ENCODE assay signal across 22 mouse cellular contexts in genomic region chr2:78987388-78987787, GRCm38 (mm10).
DNase-seq lines count a peak whose midpoint lies in the region; ATAC-seq and TF ChIP-seq lines count a peak whose summit lies in the region.
"Had no signal": no experiment of that assay in that cellular context is flagged by ENCODE, and none has a peak within 500 bp of the region (broad histone marks: within the 10 kb centered on the region; RNA-seq: fewer than 3 reads in every experiment).

No protein-coding gene starts in this region.

- H3K27ac ChIP-seq in forebrain, embryonic 16.5 days (ENCODE audit: low read length): no peak overlapping the region
- H3K27ac ChIP-seq in forebrain, embryonic 13.5 days: no peak overlapping the region
- H3K27ac ChIP-seq in hindbrain, embryonic 15.5 days (replicated peaks): 0 out of 2 replicates have a peak overlapping the region, but pooled peaks have one; percentile 14
- no peak overlapping the region for H3K27ac ChIP-seq in hindbrain, embryonic 12.5 days
- H3K27ac ChIP-seq in midbrain, embryonic 16.5 days (ENCODE audit: low read length): 0 out of 2 replicates have a peak overlapping the region, but pooled peaks have one; percentile 10
- no peak overlapping the region for H3K27ac ChIP-seq in midbrain, postnatal 0 days (ENCODE audit: low read depth, low read length)
- H3K27ac ChIP-seq: embryonic facial prominence, embryonic 10.5 days; heart, adult 2 months; heart, embryonic 15.5 days had no signal

- H3K27me3 ChIP-seq in forebrain, embryonic 16.5 days (replicated peaks; ENCODE audit: control insufficient read depth, insufficient read depth, low read length): no peaks in the 10 kb centered on the region
- H3K27me3 ChIP-seq in forebrain, embryonic 13.5 days: no peaks in the 10 kb centered on the region
- H3K27me3 ChIP-seq in hindbrain, embryonic 15.5 days: no peaks in the 10 kb centered on the region
- no peaks in the 10 kb centered on the region for H3K27me3 ChIP-seq in hindbrain, embryonic 12.5 days
- H3K27me3 ChIP-seq in midbrain, embryonic 16.5 days (ENCODE audit: control insufficient read depth, insufficient read depth, low read depth, low read length): 0 out of 2 replicates have a peak, but pooled peaks cover 2% of the 10 kb centered on the region
- H3K27me3 ChIP-seq in midbrain, postnatal 0 days (ENCODE audit: insufficient read depth, low read length): no peaks in the 10 kb centered on the region
- H3K27me3 ChIP-seq: heart, embryonic 15.5 days had no signal

- no peak for TF ChIP-seq CTCF in midbrain, postnatal 0 days (IDR thresholded peaks at IDR 0.05)

- no peak overlapping the region for H3K4me2 ChIP-seq in forebrain, embryonic 16.5 days (ENCODE audit: low read length)
- H3K4me2 ChIP-seq in forebrain, embryonic 13.5 days: no peak overlapping the region
- no peak overlapping the region for H3K4me2 ChIP-seq in hindbrain, embryonic 15.5 days
- H3K4me2 ChIP-seq in hindbrain, embryonic 12.5 days (replicated peaks): no peak overlapping the region
- H3K4me2 ChIP-seq in midbrain, embryonic 16.5 days (ENCODE audit: low read length): no peak overlapping the region
- no peak overlapping the region for H3K4me2 ChIP-seq in midbrain, postnatal 0 days (ENCODE audit: low read depth, low read length, poor library complexity, severe bottlenecking)
- H3K4me2 ChIP-seq: heart, embryonic 11.5 days; heart, embryonic 15.5 days had no signal

- 95% methylated on average over 3 of the region's 3 CpGs for WGBS in forebrain, embryonic 16.5 days
- 93% methylated on average over 3 of the region's 3 CpGs for WGBS in forebrain, embryonic 13.5 days
- 71% methylated on average over 3 of the region's 3 CpGs for WGBS in hindbrain, embryonic 15.5 days
- WGBS in hindbrain, embryonic 12.5 days: 92% methylated on average over 3 of the region's 3 CpGs
- WGBS in midbrain, embryonic 16.5 days: 88% methylated on average over 3 of the region's 3 CpGs
- 93% methylated on average over 3 of the region's 3 CpGs for WGBS in midbrain, postnatal 0 days

- no peak overlapping the region for H3K4me3 ChIP-seq in forebrain, embryonic 16.5 days (replicated peaks; ENCODE audit: low read length)
- H3K4me3 ChIP-seq in forebrain, embryonic 13.5 days: no peak overlapping the region
- no peak overlapping the region for H3K4me3 ChIP-seq in hindbrain, embryonic 15.5 days
- H3K4me3 ChIP-seq in hindbrain, embryonic 12.5 days: no peak overlapping the region
- H3K4me3 ChIP-seq in midbrain, embryonic 16.5 days (ENCODE audit: low read depth, low read length): no peak overlapping the region
- no peak overlapping the region for H3K4me3 ChIP-seq in midbrain, postnatal 0 days (ENCODE audit: low read depth, low read length)
- H3K4me3 ChIP-seq: embryonic facial prominence, embryonic 10.5 days; heart, adult 2 months; heart, embryonic 15.5 days had no signal

- no peaks in the 10 kb centered on the region for H3K36me3 ChIP-seq in forebrain, embryonic 16.5 days (ENCODE audit: control insufficient read depth, insufficient read depth)
- H3K36me3 ChIP-seq in forebrain, embryonic 13.5 days (ENCODE audit: poor library complexity, severe bottlenecking): no peaks in the 10 kb centered on the region
- H3K36me3 ChIP-seq in hindbrain, embryonic 15.5 days: no peaks in the 10 kb centered on the region
- no peaks in the 10 kb centered on the region for H3K36me3 ChIP-seq in hindbrain, embryonic 12.5 days
- no peaks in the 10 kb centered on the region for H3K36me3 ChIP-seq in midbrain, embryonic 16.5 days (ENCODE audit: control insufficient read depth, insufficient read depth, low read length)
- no peaks in the 10 kb centered on the region for H3K36me3 ChIP-seq in midbrain, postnatal 0 days (ENCODE audit: insufficient read depth, low read length)
- H3K36me3 ChIP-seq: embryonic facial prominence, embryonic 10.5 days; G1E; heart, embryonic 15.5 days had no signal

- peaks cover 8% of the 10 kb centered on the region for H3K4me1 ChIP-seq in forebrain, embryonic 16.5 days (replicated peaks; ENCODE audit: control insufficient read depth, insufficient read depth, low read length)
- no peaks in the 10 kb centered on the region for H3K4me1 ChIP-seq in forebrain, embryonic 13.5 days
- H3K4me1 ChIP-seq in hindbrain, embryonic 15.5 days (replicated peaks): peaks cover 5% of the 10 kb centered on the region; the same call in 1 of the 2 replicates
- no peaks in the 10 kb centered on the region for H3K4me1 ChIP-seq in hindbrain, embryonic 12.5 days
- peaks cover 6% of the 10 kb centered on the region for H3K4me1 ChIP-seq in midbrain, embryonic 16.5 days (ENCODE audit: control insufficient read depth, insufficient read depth, low read length)
- H3K4me1 ChIP-seq in midbrain, postnatal 0 days (ENCODE audit: insufficient read depth, low read length): no peaks in the 10 kb centered on the region
- H3K4me1 ChIP-seq: embryonic facial prominence, embryonic 10.5 days had no signal

- peak; percentile 43 for ATAC-seq in forebrain, embryonic 16.5 days
- ATAC-seq in forebrain, embryonic 13.5 days: no peak; the same call in 1 of the 2 replicates
- ATAC-seq in hindbrain, embryonic 15.5 days (ENCODE audit: low FRiP score, low read depth): no peak
- no peak for ATAC-seq in hindbrain, embryonic 12.5 days (ENCODE audit: low FRiP score)
- 0 out of 2 replicates have a peak, but pooled peaks have one; percentile 32 for ATAC-seq in midbrain, embryonic 16.5 days
- no peak for ATAC-seq in midbrain, postnatal 0 days (ENCODE audit: low FRiP score)
- ATAC-seq: CD4-positive, CD25-positive, alpha-beta regulatory T cell, adult 4 months had no signal

- DNase-seq in cerebellum, postnatal 10 days: peak; percentile 38 to 53
- DNase-seq in cerebellum, adult 9-10 months: no peak
- DNase-seq in midbrain, postnatal 0 days (ENCODE audit: low spot score): no peak
- DNase-seq: adrenal gland, adult 8-10 months; adrenal gland, postnatal 36 days; B cell, adult 2 months; cerebellum, adult 2 months; cerebellum, postnatal 36 days; gastrocnemius, postnatal 14 days; heart, adult 2 months; heart, postnatal 14 days; kidney, adult 11 months had no signal

- no peaks in the 10 kb centered on the region for H3K9me3 ChIP-seq in forebrain, embryonic 16.5 days (ENCODE audit: control insufficient read depth, low read length)
- no peaks in the 10 kb centered on the region for H3K9me3 ChIP-seq in forebrain, embryonic 13.5 days (replicated peaks)
- no peaks in the 10 kb centered on the region for H3K9me3 ChIP-seq in hindbrain, embryonic 15.5 days
- no peaks in the 10 kb centered on the region for H3K9me3 ChIP-seq in hindbrain, embryonic 12.5 days (replicated peaks)
- no peaks in the 10 kb centered on the region for H3K9me3 ChIP-seq in midbrain, embryonic 16.5 days (replicated peaks; ENCODE audit: control insufficient read depth, low read length, poor library complexity, severe bottlenecking)
- H3K9me3 ChIP-seq in midbrain, postnatal 0 days (ENCODE audit: low read length): no peaks in the 10 kb centered on the region
- H3K9me3 ChIP-seq: embryonic facial prominence, embryonic 10.5 days; heart, embryonic 15.5 days had no signal

- no peak overlapping the region for H3K9ac ChIP-seq in forebrain, embryonic 16.5 days (replicated peaks; ENCODE audit: low read depth, low read length)
- H3K9ac ChIP-seq in forebrain, embryonic 13.5 days: no peak overlapping the region
- no peak overlapping the region for H3K9ac ChIP-seq in hindbrain, embryonic 15.5 days
- H3K9ac ChIP-seq in hindbrain, embryonic 12.5 days: no peak overlapping the region
- no peak overlapping the region for H3K9ac ChIP-seq in midbrain, embryonic 16.5 days (ENCODE audit: low read depth, low read length)
- no peak overlapping the region for H3K9ac ChIP-seq in midbrain, postnatal 0 days (replicated peaks; ENCODE audit: low read length, poor library complexity, severe bottlenecking)
- H3K9ac ChIP-seq: heart, embryonic 15.5 days had no signal

Comparison
In these comparisons a context has a peak if more than half of its experiments do, and no peak if none do; other contexts are left out.
1. DNase-seq: peak in cerebellum, postnatal 10 days (2 of 2); none in cerebellum, adult 9-10 months (single experiment) and midbrain, postnatal 0 days (single experiment).
2. ATAC-seq: peak in forebrain, embryonic 16.5 days (single experiment) and midbrain, embryonic 16.5 days (single experiment); none in forebrain, embryonic 13.5 days (single experiment), hindbrain, embryonic 15.5 days (single experiment), hindbrain, embryonic 12.5 days (single experiment) and midbrain, postnatal 0 days (single experiment).
3. H3K27ac ChIP-seq: peak in hindbrain, embryonic 15.5 days (single experiment) and midbrain, embryonic 16.5 days (single experiment); none in forebrain, embryonic 16.5 days (single experiment), forebrain, embryonic 13.5 days (single experiment), hindbrain, embryonic 12.5 days (single experiment) and midbrain, postnatal 0 days (single experiment).